Mouse (Mus musculus) midbrain, postnatal 0 days (tissue): ENCODE results near the gene Slc35g3. TPM values are rescaled to one million over a fixed set of nuclear protein-coding genes. Genes with fewer than 3 reads are reported as not detected.

Source experiments
- ATAC-seq: fragments of 200-750 bp; cut with Nextera tagmentation; 2 replicates; pipeline ENCODE4 v1.8.0; 2017; ENCODE audit warnings: moderate number of reproducible peaks, mild to moderate bottlenecking, moderate TSS enrichment, moderate library complexity; ENCODE audit not compliant: low FRiP score
- DNase-seq: peaks from one replicate; pipeline ENCODE4 v3.0.0-alpha.2; 2015; ENCODE audit warnings: low spot score
- H3K27ac ChIP-seq: fragments of 300-500 bp; sonication (generic); 2 replicates; pipeline ENCODE4 v1.5.1; 2014; ENCODE audit warnings: low read depth, mild to moderate bottlenecking, low read length, mixed read lengths
- H3K27me3 ChIP-seq: fragments of 300-500 bp; sonication (generic); 2 replicates; pipeline ENCODE4 v1.6.1; 2014; ENCODE audit warnings: low read length, control low read depth, mixed read lengths; ENCODE audit not compliant: insufficient read depth
- H3K36me3 ChIP-seq: fragments of 300-500 bp; sonication (generic); 2 replicates; pipeline ENCODE4 v1.6.1; 2014; ENCODE audit warnings: low read length, control low read depth, mixed read lengths; ENCODE audit not compliant: insufficient read depth
- H3K4me1 ChIP-seq: fragments of 300-500 bp; sonication (generic); 2 replicates; pipeline ENCODE4 v1.6.1; 2014; ENCODE audit warnings: mild to moderate bottlenecking, control low read depth, antibody characterized with exemption, low read length, mixed read lengths; ENCODE audit not compliant: insufficient read depth
- H3K4me2 ChIP-seq: fragments of 300-500 bp; sonication (generic); 2 replicates; pipeline ENCODE4 v1.6.1; 2014; ENCODE audit warnings: low read depth, mild to moderate bottlenecking, low read length, mixed read lengths; ENCODE audit not compliant: poor library complexity, severe bottlenecking
- H3K4me3 ChIP-seq: fragments of 300-500 bp; sonication (generic); 2 replicates; pipeline ENCODE4 v1.5.1; 2014; ENCODE audit warnings: low read depth, mild to moderate bottlenecking, low read length, moderate library complexity
- H3K9ac ChIP-seq: fragments of 300-500 bp; sonication (generic); replicated peaks from 2 replicates; pipeline ENCODE4 v1.6.1; 2014; ENCODE audit warnings: mild to moderate bottlenecking, low read length, moderate library complexity, mixed read lengths; ENCODE audit not compliant: poor library complexity, severe bottlenecking
- H3K9me3 ChIP-seq: fragments of 300-500 bp; sonication (generic); 2 replicates; pipeline ENCODE4 v1.6.1; 2016; ENCODE audit warnings: low read length, control low read depth
- CTCF ChIP-seq: IDR thresholded peaks from 2 replicates; pipeline ENCODE4 v1.5.1; 2016; ENCODE audit warnings: antibody characterized with exemption, mild to moderate bottlenecking
- WGBS: fragments of 180-500 bp; shearing (Covaris S2); extraction: QIAGEN DNeasy Blood & Tissue Kit; methylation state at CpG from one replicate; pipeline ENCODE4 v1.1.7; 2014; 5-methylcytosine and 5-hydroxymethylcytosine counted together
- polyA plus RNA-seq: library from polyadenylated mRNA; unstranded; fragments of >200 nt; fragmentation: Nextera tagmentation; extraction: Ambion mirVana; gene quantifications from 2 replicates; pipeline ENCODE4 v1.2.1, GENCODE M21; 2015
- total RNA-seq: library from RNA; depleted of rRNA; stranded (reverse); fragments of >200 nt; gene quantifications from 2 replicates; pipeline ENCODE4 v1.2.3, GENCODE M21; 2014

Slc35g3 gene
- total and polyA plus RNA-seq, 2 experiments from 2014 or later = 0.23 TPM; not detected in 1

- no peak for TF ChIP-seq CTCF
- H3K36me3 ChIP-seq = 0 out of 2 replicates have a peak, but pooled peaks cover 6% of the 10 kb centered on the region
- H3K9ac ChIP-seq = peak overlapping the region; percentile 68
- H3K4me1 ChIP-seq = peaks cover 10% of the 10 kb centered on the region; the same call in 1 of the 2 replicates
- H3K9me3 ChIP-seq = no peaks in the 10 kb centered on the region
- no peak for DNase-seq
- peak overlapping the region; percentile 90 for H3K27ac ChIP-seq
- WGBS = under 1% methylated on average over 11 of the region's 11 CpGs
- H3K4me2 ChIP-seq = peak overlapping the region; percentile 96
- peak; percentile 14 for ATAC-seq
- H3K4me3 ChIP-seq = peak overlapping the region; percentile 49
- H3K27me3 ChIP-seq = peaks cover under 1% of the 10 kb centered on the region; the same call in 1 of the 2 replicates
Measured at GRCm38 (mm10) chr11:69800138-69800391, 38.3 kb upstream of the Slc35g3 start.

DNA sequence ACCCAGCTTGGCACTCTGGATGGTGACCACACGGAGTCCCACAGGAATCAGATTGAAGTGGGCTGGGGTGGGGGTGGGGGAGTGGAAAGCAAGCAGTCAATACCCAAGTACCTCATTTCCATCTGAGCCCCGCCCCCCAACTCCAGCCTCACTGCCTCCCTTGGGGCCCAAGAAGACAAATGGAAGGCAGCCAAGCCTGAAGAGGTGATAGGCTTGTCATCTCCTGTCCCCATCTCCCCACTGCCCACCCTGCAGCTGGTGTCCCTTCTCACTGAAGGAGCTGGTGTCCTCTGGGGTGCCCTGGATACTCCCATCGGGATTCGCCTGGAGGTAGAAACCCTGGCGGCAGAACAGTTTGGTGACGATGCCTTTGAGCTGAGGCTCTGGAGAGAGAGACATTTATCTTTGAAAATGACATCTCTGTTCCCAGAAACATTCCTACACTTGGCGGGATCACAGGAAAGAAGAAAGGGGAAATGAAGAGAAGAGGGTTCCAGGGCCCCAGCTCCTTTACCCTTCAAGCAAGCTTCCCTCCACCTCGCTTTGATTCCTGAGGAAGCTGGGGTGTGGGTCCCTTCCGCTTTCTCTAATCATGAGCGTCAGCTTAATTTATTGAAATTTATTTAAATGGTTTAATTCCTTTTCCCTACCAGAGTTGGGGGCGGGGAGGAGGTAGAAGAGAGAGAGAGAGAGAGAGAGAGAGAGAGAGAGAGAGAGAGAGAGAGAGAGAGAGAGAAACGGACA, 37.8 kb upstream of the Slc35g3 start:
- peak overlapping the region; percentile 68 for H3K9ac ChIP-seq
- peak overlapping the region; percentile 49 for H3K4me3 ChIP-seq
- H3K4me1 ChIP-seq = peaks cover 8% of the 10 kb centered on the region; the same call in 1 of the 2 replicates
- H3K27me3 ChIP-seq = no peaks in the 10 kb centered on the region; the same call in 1 of the 2 replicates
- H3K27ac ChIP-seq = peak overlapping the region; percentile 90
- WGBS = 11% methylated on average over 12 of the region's 12 CpGs
- no peaks in the 10 kb centered on the region for H3K9me3 ChIP-seq
- TF ChIP-seq CTCF = no peak
- no peak for ATAC-seq
- H3K36me3 ChIP-seq = 0 out of 2 replicates have a peak, but pooled peaks cover 6% of the 10 kb centered on the region
- DNase-seq = peak; percentile 48
- H3K4me2 ChIP-seq = peak overlapping the region; percentile 96

DNA sequence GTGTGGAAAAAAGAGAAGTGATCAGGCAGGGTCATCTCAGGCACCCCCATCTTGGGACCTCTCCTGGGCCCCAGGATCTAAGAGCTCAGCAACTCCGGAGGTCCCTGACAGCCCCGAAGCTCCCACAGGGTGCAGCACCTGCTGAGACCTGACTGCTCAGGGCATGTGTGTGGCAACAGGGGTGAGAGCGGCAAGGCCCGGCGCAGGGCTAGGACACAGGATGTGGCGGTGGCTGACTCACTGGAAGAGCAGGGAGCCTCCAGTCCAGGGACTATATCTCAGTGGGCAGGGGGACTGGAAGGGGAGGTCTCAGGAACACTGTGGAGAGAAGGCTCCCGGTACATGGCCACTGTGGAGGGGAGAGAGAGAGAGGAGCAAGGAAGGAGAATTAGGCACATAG, 36.2 kb upstream of the Slc35g3 start:
- DNase-seq (no peak), ATAC-seq (no peak)
- Histone ChIP-seq H3K27ac (no peak overlapping the region), H3K36me3 (0 out of 2 replicates have a peak, but pooled peaks cover 6% of the 10 kb centered on the region), H3K9ac (no peak overlapping the region), H3K4me1 (peaks cover 8% of the 10 kb centered on the region; the same call in 1 of the 2 replicates), H3K9me3 (no peaks in the 10 kb centered on the region), H3K4me3 (no peak overlapping the region), H3K4me2 (no peak overlapping the region), H3K27me3 (no peaks in the 10 kb centered on the region; the same call in 1 of the 2 replicates)
- WGBS = 72% methylated on average over 7 of the region's 7 CpGs
- no peak for TF ChIP-seq CTCF

DNA sequence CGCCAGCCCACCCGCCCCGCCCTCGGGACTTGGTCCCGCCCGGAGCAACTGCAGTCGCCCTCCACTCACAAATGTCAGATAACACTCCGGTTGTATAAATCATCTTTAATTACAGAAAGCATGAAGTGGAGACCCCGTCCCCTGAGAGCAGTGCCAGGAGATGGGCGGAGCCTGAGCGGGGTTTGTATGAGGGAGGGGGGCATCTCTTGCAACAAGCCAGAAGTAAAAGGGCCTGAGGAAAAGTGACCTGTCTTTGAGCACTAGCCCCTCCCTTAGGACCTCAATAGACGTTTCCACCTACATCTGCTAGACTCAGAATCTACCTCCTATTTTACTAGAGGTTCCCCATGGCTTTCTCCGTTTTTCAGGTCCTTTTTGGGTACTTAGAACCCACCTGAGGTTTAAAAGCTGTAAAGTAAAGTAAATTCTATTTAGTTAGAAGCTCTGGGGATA, 34.2 kb upstream of the Slc35g3 start:
- ATAC-seq (no peak), DNase-seq (no peak)
- Histone ChIP-seq H3K27me3 (no peaks in the 10 kb centered on the region; the same call in 1 of the 2 replicates), H3K4me2 (peak overlapping the region; percentile 80), H3K9ac (no peak overlapping the region), H3K36me3 (0 out of 2 replicates have a peak, but pooled peaks cover 6% of the 10 kb centered on the region), H3K4me3 (peak overlapping the region; percentile 40), H3K27ac (no peak overlapping the region), H3K4me1 (peaks cover 8% of the 10 kb centered on the region; the same call in 1 of the 2 replicates), H3K9me3 (no peaks in the 10 kb centered on the region)
- TF ChIP-seq CTCF = no peak
- 5% methylated on average over 12 of the region's 13 CpGs for WGBS

DNA sequence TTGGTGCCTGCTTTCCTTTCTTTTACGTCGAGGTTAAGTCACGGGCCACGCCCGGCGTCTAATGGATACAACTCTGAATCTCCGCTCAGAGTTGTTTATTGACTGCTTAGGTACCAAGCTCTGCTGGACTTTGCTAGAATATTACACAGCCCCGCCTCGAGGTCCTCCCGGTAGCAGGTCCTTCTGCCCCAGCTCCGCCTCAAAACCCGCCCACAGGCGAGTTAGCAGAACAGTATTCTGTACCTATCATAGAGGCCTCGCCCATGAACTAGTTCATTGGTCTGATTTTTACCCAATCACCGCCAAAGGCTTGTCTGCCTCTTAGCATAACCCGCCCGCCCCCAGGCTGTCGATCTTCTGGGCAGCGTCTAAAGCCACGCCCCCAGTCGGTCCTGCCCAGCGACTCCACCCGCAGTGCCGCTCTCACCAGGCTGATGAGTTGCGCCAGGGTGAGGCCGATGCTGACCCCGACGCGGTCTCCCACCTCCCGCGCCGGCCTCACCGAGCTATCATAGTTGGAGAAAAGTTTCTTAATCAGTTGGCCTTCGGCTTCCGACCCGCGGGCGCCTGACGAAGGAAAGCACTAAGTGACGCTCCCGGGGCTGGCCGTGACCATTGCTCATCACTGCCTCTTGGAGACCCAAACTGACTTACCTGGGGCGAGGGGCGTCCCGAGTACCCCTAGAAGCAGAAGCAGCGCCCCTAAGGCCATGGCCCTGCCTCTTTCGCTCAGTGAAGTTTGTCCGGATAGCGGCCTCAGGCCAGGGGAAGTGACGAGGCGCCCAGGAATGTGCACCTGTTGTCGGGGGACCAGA, 33.6 kb upstream of the Slc35g3 start, which contains the start of gene Chrnb1:
TSS of gene Chrnb1 (minus strand) at position 776 of the 815 bp plus-strand sequence.
- Histone ChIP-seq H3K27ac (no peak within 1 kb of the TSS), H3K4me1 (peaks cover 8% of the 10 kb centered on the region; the same call in 1 of the 2 replicates), H3K9ac (no peak within 1 kb of the TSS), H3K9me3 (no peaks in the 10 kb centered on the region), H3K4me3 (peak within 1 kb of the TSS; percentile 40), H3K27me3 (no peaks in the 10 kb centered on the region; the same call in 1 of the 2 replicates), H3K4me2 (peak within 1 kb of the TSS; percentile 80), H3K36me3 (0 out of 2 replicates have a peak, but pooled peaks cover 6% of the 10 kb centered on the region)
- 3% methylated on average over 52 of the region's 52 CpGs for WGBS
- no peak for TF ChIP-seq CTCF
- peak; percentile 97 for DNase-seq
- ATAC-seq = peak; percentile 90
